Mouse (Mus musculus): ENCODE measurements at regions not wholly inside any gene's neighbourhood (a gene's known extent, or its start where the extent isn't known, plus 50 kb on each side); places are given as distances from the start of the nearest gene placed in this dataset.
"Not testable (repeated sequence)": the region's sequence is repeated elsewhere in the genome, so short reads cannot be mapped to it uniquely, and the experiment has no call there.

DNA sequence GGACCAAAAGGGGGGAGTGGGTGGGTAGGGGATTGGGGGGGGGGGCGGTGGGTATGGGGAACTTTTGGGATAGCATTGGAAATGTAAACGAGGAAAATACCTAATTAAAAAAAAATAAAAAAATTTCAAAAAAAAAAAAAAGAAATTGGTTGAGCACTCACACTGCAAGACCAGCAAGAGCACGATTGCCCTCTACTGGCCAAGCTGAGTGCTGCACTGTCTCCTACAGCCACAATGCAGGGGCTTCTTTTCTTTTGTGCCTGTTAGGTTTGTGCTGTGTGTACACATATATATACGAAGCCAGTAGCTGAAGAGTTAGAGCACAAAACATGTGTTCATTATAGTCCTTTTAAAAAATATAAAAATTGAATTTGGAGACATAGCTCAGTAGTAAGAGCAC, 55.6 kb downstream of the Mup20 start:
- peak; percentile 15 to 35 for DNase-seq

- DNase-seq, result not testable (repeated sequence)
These were observed 64.0 kb downstream of the Mup20 start for GRCm38 (mm10) chr4:61989941-61990340.

DNA sequence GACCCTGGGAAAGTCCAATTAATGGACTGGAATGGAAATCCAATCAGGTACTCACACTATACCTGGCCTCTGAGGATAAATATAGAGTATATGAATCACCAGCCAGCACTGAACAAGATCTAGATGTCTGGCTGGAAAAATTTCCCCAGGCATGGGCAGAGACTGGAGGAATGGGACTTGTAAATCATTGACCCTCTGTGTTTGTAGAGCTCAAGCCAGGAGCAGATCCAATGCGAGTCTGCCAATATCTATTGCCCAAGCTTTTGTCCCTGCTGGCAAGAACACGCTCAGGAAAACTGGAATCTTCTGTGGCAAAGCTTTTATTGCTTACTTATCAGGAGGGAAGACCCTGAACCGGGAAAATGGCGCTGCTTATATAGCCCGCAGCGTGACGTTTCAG, 77.8 kb downstream of the Mup20 start:
- DNase-seq, result peak in 1 of 2 experiments; percentile 3

GRCm38 (mm10) chr4:61973236-61973635, 80.7 kb downstream of the Mup20 start:
- DNase-seq, result peak; percentile 49 to 56

DNA sequence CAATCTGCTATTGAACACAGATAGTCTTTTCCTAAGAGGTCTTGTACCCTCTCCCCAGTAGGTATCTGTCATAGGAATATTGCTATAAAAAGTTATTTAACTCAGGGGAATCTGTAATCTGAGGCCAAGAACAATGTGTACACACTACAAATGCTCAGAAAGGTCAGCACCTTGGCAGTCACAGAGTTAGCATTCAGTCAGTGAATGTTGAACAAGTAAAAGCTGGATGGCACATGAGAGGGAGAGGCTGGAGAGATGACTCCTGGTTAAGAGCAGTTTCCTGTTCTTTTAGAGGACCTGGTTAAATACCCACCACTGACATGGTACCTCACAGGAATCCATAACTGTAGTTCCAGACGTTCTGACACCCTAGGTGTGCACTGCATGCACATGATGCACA, 84.3 kb downstream of the Mup20 start:
- DNase-seq, result no peak

GRCm38 (mm10) chr4:61967674-61968073, 86.3 kb downstream of the Mup20 start:
- DNase-seq, result not testable (repeated sequence)

DNA sequence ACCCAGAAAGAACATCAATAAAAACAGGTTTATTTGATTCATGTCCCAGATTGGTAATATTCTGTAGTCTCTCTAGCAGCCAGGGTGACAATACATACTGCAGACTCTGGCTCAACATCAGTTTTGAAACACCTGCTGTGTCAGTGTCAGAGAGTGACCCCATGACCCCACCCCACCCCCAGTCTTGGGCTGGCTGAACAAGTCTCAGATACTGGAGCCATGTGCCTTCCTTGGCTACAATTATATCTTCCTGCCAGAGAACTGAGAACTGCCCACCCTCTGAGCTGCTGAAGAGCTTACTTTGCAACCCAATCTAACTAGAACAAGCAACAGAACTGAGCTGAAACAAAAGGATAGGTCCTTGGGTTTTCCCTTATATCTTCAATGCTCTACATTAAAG, 91.6 kb downstream of the Mup20 start:
- DNase-seq, result no peak
